In genomic region chr3:146846237-146846636, GRCm38 (mm10) we compare ENCODE assay signal across 18 mouse cellular contexts. TPM values are rescaled to one million over a fixed set of nuclear protein-coding genes. Genes with fewer than 3 reads are reported as not detected.
DNase-seq lines count a peak whose midpoint lies in the region; ATAC-seq and TF ChIP-seq lines count a peak whose summit lies in the region.
"Had no signal": no experiment of that assay in that cellular context is flagged by ENCODE, and none has a peak within 500 bp of the region (broad histone marks: within the 10 kb centered on the region; RNA-seq: fewer than 3 reads in every experiment).

No protein-coding gene starts in this region.

- H3K36me3 ChIP-seq in heart, adult 2 months (ENCODE audit: control insufficient read depth, insufficient read depth, low read length) = peaks cover 4% of the 10 kb centered on the region
- H3K36me3 ChIP-seq in neural tube, embryonic 14.5 days (ENCODE audit: control insufficient read depth, insufficient read depth, low read length) = no peaks in the 10 kb centered on the region
- H3K36me3 ChIP-seq: forebrain, embryonic 10.5 days; heart, embryonic 13.5 days; limb, embryonic 12.5 days; neural tube, embryonic 12.5 days had no signal

- intact Hi-C loops in heart, adult 2 months (cut with DNase I) = no loop called here

- TF ChIP-seq POLR2A in heart, adult 2 months (IDR thresholded peaks at IDR 0.05; ENCODE audit: insufficient read depth, low read depth, low read length) = peak; percentile 40; the same call in 1 of the 2 replicates

- TF ChIP-seq CTCF in heart, adult 2 months (IDR thresholded peaks at IDR 0.05) = no peak

- H3K4me3 ChIP-seq in heart, adult 2 months = no peak overlapping the region
- no peak overlapping the region for H3K4me3 ChIP-seq in neural tube, embryonic 14.5 days (ENCODE audit: low read depth, low read length)
- H3K4me3 ChIP-seq: forebrain, embryonic 10.5 days; heart, embryonic 13.5 days; limb, embryonic 12.5 days; neural tube, embryonic 12.5 days had no signal

- no peak for ATAC-seq in neural tube, embryonic 14.5 days (ENCODE audit: low read depth)
- no peak for ATAC-seq in CD4-positive, CD25-positive, alpha-beta regulatory T cell, adult 4 months
- ATAC-seq: intestine, postnatal 0 days; midbrain, embryonic 16.5 days had no signal

- peaks cover 4% of the 10 kb centered on the region for H3K4me1 ChIP-seq in heart, adult 2 months (ENCODE audit: control insufficient read depth, insufficient read depth, low read length)
- H3K4me1 ChIP-seq in neural tube, embryonic 14.5 days (ENCODE audit: control insufficient read depth, insufficient read depth, low read length) = no peaks in the 10 kb centered on the region
- H3K4me1 ChIP-seq: heart, embryonic 13.5 days; neural tube, embryonic 12.5 days had no signal

- no peaks in the 10 kb centered on the region for H3K9me3 ChIP-seq in neural tube, embryonic 14.5 days (ENCODE audit: control insufficient read depth, low read length)
- H3K9me3 ChIP-seq: forebrain, embryonic 10.5 days; heart, embryonic 13.5 days; limb, embryonic 12.5 days; neural tube, embryonic 12.5 days had no signal

- no peak overlapping the region for H3K4me2 ChIP-seq in neural tube, embryonic 14.5 days (ENCODE audit: low read depth, low read length)
- H3K4me2 ChIP-seq: heart, embryonic 13.5 days; hindbrain, embryonic 14.5 days; limb, embryonic 12.5 days; neural tube, embryonic 12.5 days had no signal

- H3K27me3 ChIP-seq in heart, adult 2 months (ENCODE audit: control insufficient read depth, insufficient read depth, low read length) = no peaks in the 10 kb centered on the region
- no peaks in the 10 kb centered on the region for H3K27me3 ChIP-seq in neural tube, embryonic 14.5 days (ENCODE audit: control insufficient read depth, insufficient read depth, low read length)
- H3K27me3 ChIP-seq: CH12.LX; limb, embryonic 12.5 days; neural tube, embryonic 12.5 days had no signal

- no peaks in the 10 kb centered on the region for H3K79me2 ChIP-seq in heart, adult 2 months (replicated peaks; ENCODE audit: control insufficient read depth, insufficient read depth, low read length)

- peak overlapping the region; percentile 74 for H3K27ac ChIP-seq in heart, adult 2 months
- H3K27ac ChIP-seq in neural tube, embryonic 14.5 days (ENCODE audit: low read depth, low read length) = peak overlapping the region; percentile 16; the same call in 1 of the 2 replicates
- H3K27ac ChIP-seq: forebrain, embryonic 10.5 days; heart, embryonic 13.5 days; hindbrain, embryonic 14.5 days; limb, embryonic 12.5 days; neural tube, embryonic 12.5 days; stomach, postnatal 0 days had no signal

- TF ChIP-seq EP300 in heart, adult 2 months (IDR thresholded peaks at IDR 0.05; ENCODE audit: insufficient read depth, low read depth, low read length) = peak; percentile 92

- 47% methylated on average over 5 of the region's 5 CpGs for WGBS in heart, adult 2 months
- 94% methylated on average over 5 of the region's 5 CpGs for WGBS in neural tube, embryonic 14.5 days

- peak; percentile 34 to 47 for DNase-seq in heart, adult 2 months
- DNase-seq in heart, postnatal 4 days = no peak
- no peak for DNase-seq in neural tube, embryonic 10.5 days (ENCODE audit: extremely low spot score, low spot score)
- peak; percentile 36 to 60 for DNase-seq in lung, adult 18-20 months
- no peak for DNase-seq in embryo, embryonic 11 days
- DNase-seq: cerebellum, adult 2 months; thymus, postnatal 14 days had no signal

- H3K9ac ChIP-seq in heart, adult 2 months (ENCODE audit: low read depth, low read length) = no peak overlapping the region
- H3K9ac ChIP-seq in neural tube, embryonic 14.5 days (replicated peaks; ENCODE audit: low read depth, low read length) = no peak overlapping the region
- H3K9ac ChIP-seq: heart, embryonic 13.5 days; hindbrain, embryonic 14.5 days; limb, embryonic 12.5 days; neural tube, embryonic 12.5 days had no signal

RNA-seq across cellular contexts. Expression of gene Ttll7, which starts 5.9 kb away (rescaled TPM):
- 1 to 10 TPM; 4.3 to 6.1 TPM for total RNA-seq in heart, adult 2 months (2021)
- 1.6 and 2.1 TPM in 2 replicates for polyA plus RNA-seq in heart, adult 2 months (2012; rRNA removed)
- total RNA-seq in heart, postnatal 4 days (2021) = 1 to 10 TPM; 2.5 to 2.6 TPM
- 11.2 and 16.1 TPM in 2 replicates for polyA plus RNA-seq in neural tube, embryonic 14.5 days (2014; fragmentation: Nextera tagmentation; extraction: Ambion mirVana)
- not detected for polyA plus RNA-seq in CD4-positive, CD25-positive, alpha-beta regulatory T cell, adult 4 months (2017; shearing (Covaris generic))

RNA-seq across cellular contexts. Expression of gene Prkacb, which starts 33.4 kb away (rescaled TPM):
- total RNA-seq in heart, adult 2 months (2021) = 10 to 100 TPM; 57.4 to 58.9 TPM
- 19.8 and 30.4 TPM in 2 replicates for polyA plus RNA-seq in heart, adult 2 months (2012; rRNA removed)
- 100 to 1,000 TPM in 1 of 2 experiments, 10 to 100 TPM in 1; 93.6 to 106 TPM for total RNA-seq in heart, postnatal 4 days (2021)
- 228 and 234 TPM in 2 replicates for polyA plus RNA-seq in neural tube, embryonic 14.5 days (2014; fragmentation: Nextera tagmentation; extraction: Ambion mirVana)
- 100 to 1,000 TPM; 121 to 154 TPM for polyA plus RNA-seq in CD4-positive, CD25-positive, alpha-beta regulatory T cell, adult 4 months (2017; shearing (Covaris generic))

Comparison
In these comparisons a context has a peak if more than half of its experiments do, and no peak if none do; other contexts are left out.
1. DNase-seq: peak in heart, adult 2 months (2 of 2) and lung, adult 18-20 months (2 of 2); none in heart, postnatal 4 days (single experiment), neural tube, embryonic 10.5 days (single experiment) and embryo, embryonic 11 days (single experiment).